ENCODE assay signal across 9 mouse cellular contexts in the genomic region with DNA sequence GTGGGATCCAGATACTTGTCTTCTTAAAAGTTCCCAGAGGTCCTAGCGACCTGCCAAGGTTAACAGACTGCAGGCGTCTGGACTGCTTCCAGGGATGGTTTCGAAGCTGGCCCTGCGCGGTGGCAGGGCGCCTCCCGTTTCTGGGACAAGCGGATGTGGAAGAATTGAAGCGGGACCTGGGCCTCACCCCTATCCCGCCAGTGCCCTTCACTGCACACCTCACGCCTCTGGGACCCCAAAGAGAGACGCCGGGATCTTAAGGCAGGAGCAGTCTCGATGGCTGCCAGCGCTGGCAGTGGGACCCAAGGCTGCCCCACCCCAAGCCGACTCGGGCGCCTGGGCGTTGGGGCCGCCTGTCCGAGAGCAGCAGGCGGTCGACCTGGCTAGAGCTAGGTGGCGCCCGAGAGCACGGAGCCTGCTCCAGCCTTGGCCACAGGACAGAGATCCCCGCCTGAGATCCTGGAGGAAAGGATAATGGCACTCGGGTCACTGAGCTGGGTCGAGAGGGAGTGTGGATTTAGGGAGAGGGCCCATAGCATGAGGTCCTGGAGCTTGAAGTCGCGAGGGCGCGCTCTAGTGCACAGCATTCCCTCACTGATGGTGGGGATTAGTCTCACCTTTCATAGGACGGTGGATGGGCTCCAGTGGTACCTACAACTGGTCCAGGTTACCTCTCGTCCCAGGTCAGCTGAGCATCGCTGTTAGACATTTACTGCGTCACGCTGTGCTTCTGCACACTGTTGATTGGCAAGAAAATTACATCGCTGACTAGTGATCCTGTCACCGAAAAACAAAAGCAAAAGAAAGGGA. TPM values are rescaled to one million over a fixed set of nuclear protein-coding genes. Genes with fewer than 3 reads are reported as not detected.
A peak's percentile ranks its signal among the peaks of the same experiment; 100 is the strongest.
DNase-seq lines count a peak whose midpoint lies in the region; ATAC-seq and TF ChIP-seq lines count a peak whose summit lies in the region.
"Had no signal": no experiment of that assay in that cellular context is flagged by ENCODE, and none has a peak within 500 bp of the region (broad histone marks: within the 10 kb centered on the region; RNA-seq: fewer than 3 reads in every experiment).

No protein-coding gene starts in this region.

- no peak overlapping the region; the same call in 1 of the 2 replicates for H3K27ac ChIP-seq in bone marrow, adult 2 months (ENCODE audit: control insufficient read depth, insufficient read depth, low read depth, low read length, poor library complexity)
- no peak overlapping the region for H3K27ac ChIP-seq in embryonic facial prominence, embryonic 14.5 days (replicated peaks; ENCODE audit: low read depth, low read length)
- H3K27ac ChIP-seq in heart, embryonic 10.5 days, result peak overlapping the region; percentile 87
- H3K27ac ChIP-seq in kidney, embryonic 14.5 days (ENCODE audit: low read depth, low read length), result no peak overlapping the region
- no peak overlapping the region for H3K27ac ChIP-seq in liver, embryonic 11.5 days (ENCODE audit: low read depth, low read length)

- H3K9ac ChIP-seq in embryonic facial prominence, embryonic 14.5 days (ENCODE audit: low read depth, low read length), result peak overlapping the region; percentile 69
- peak overlapping the region; percentile 63 for H3K9ac ChIP-seq in kidney, embryonic 14.5 days (ENCODE audit: low read depth, low read length)
- peak overlapping the region; percentile 44; the same call in 1 of the 2 replicates for H3K9ac ChIP-seq in liver, embryonic 11.5 days (ENCODE audit: low read depth, low read length)

- peak; percentile 89 for ATAC-seq in embryonic facial prominence, embryonic 14.5 days (ENCODE audit: low read depth)
- peak; percentile 91 for ATAC-seq in kidney, embryonic 14.5 days (ENCODE audit: low FRiP score, low TSS enrichment)
- ATAC-seq in liver, embryonic 11.5 days (replicated peaks; ENCODE audit: low FRiP score), result peak; percentile 85

- peak overlapping the region; percentile 8 for H3K4me3 ChIP-seq in bone marrow, adult 2 months (replicated peaks; ENCODE audit: control insufficient read depth, low read depth, low read length)
- peak overlapping the region; percentile 39 for H3K4me3 ChIP-seq in embryonic facial prominence, embryonic 14.5 days (ENCODE audit: low read depth, low read length)
- peak overlapping the region; percentile 63 for H3K4me3 ChIP-seq in heart, embryonic 10.5 days
- H3K4me3 ChIP-seq in kidney, embryonic 14.5 days (ENCODE audit: low read length), result peak overlapping the region; percentile 42
- H3K4me3 ChIP-seq in liver, embryonic 11.5 days (ENCODE audit: low read depth, low read length), result peak overlapping the region; percentile 44

- no peaks in the 10 kb centered on the region for H3K27me3 ChIP-seq in embryonic facial prominence, embryonic 14.5 days (replicated peaks; ENCODE audit: control insufficient read depth, insufficient read depth, low read length)
- no peaks in the 10 kb centered on the region for H3K27me3 ChIP-seq in heart, embryonic 10.5 days (ENCODE audit: insufficient read depth, poor library complexity, severe bottlenecking)
- no peaks in the 10 kb centered on the region for H3K27me3 ChIP-seq in kidney, embryonic 14.5 days (ENCODE audit: control insufficient read depth, insufficient read depth, low read length)
- no peaks in the 10 kb centered on the region for H3K27me3 ChIP-seq in liver, embryonic 11.5 days (replicated peaks; ENCODE audit: control insufficient read depth, insufficient read depth, low read length)
- no peaks in the 10 kb centered on the region for H3K27me3 ChIP-seq in splenic B cell, adult 2 months (ENCODE audit: control insufficient read depth, insufficient read depth, low read length, poor library complexity, severe bottlenecking)

- DNase-seq in 3134 (ENCODE audit: extremely low read depth, insufficient read length, low spot score), result peak; percentile 92
- peak; percentile 78 for DNase-seq in embryonic facial prominence, embryonic 14.5 days (ENCODE audit: low spot score)
- DNase-seq in heart, embryonic 10.5 days (ENCODE audit: low spot score), result peak; percentile 89
- peak; percentile 80 for DNase-seq in liver, embryonic 11.5 days (ENCODE audit: low spot score)
- peak; percentile 58 for DNase-seq in naive thymus-derived CD4-positive, alpha-beta T cell, adult 2 months (ENCODE audit: low read depth)
- peak; percentile 67 for DNase-seq in splenic B cell, adult 2 months (ENCODE audit: low read depth, low spot score)

- H3K9me3 ChIP-seq in embryonic facial prominence, embryonic 14.5 days (ENCODE audit: control insufficient read depth, low read length), result no peaks in the 10 kb centered on the region
- H3K9me3 ChIP-seq in heart, embryonic 10.5 days, result no peaks in the 10 kb centered on the region
- H3K9me3 ChIP-seq in kidney, embryonic 14.5 days (ENCODE audit: control insufficient read depth, low read length), result no peaks in the 10 kb centered on the region
- no peaks in the 10 kb centered on the region for H3K9me3 ChIP-seq in liver, embryonic 11.5 days (ENCODE audit: control insufficient read depth, low read length)
- H3K9me3 ChIP-seq: G1E had no signal

- TF ChIP-seq CTCF in bone marrow, adult 2 months (IDR thresholded peaks at IDR 0.05; ENCODE audit: control insufficient read depth, insufficient read depth, low read length), result peak; percentile 78

- peaks cover 3% of the 10 kb centered on the region; the same call in 1 of the 2 replicates for H3K4me1 ChIP-seq in bone marrow, adult 2 months (ENCODE audit: control insufficient read depth, insufficient read depth, low read length)
- H3K4me1 ChIP-seq in embryonic facial prominence, embryonic 14.5 days (ENCODE audit: control insufficient read depth, insufficient read depth, low read length), result peaks cover 23% of the 10 kb centered on the region
- H3K4me1 ChIP-seq in heart, embryonic 10.5 days, result peaks cover 31% of the 10 kb centered on the region
- H3K4me1 ChIP-seq in kidney, embryonic 14.5 days (ENCODE audit: control insufficient read depth, insufficient read depth, low read length), result peaks cover 10% of the 10 kb centered on the region; the same call in 1 of the 2 replicates
- H3K4me1 ChIP-seq in liver, embryonic 11.5 days (replicated peaks; ENCODE audit: control insufficient read depth, insufficient read depth, low read length), result 0 out of 2 replicates have a peak, but pooled peaks cover 3% of the 10 kb centered on the region

- H3K4me2 ChIP-seq in embryonic facial prominence, embryonic 14.5 days (ENCODE audit: low read depth, low read length), result peak overlapping the region; percentile 73
- H3K4me2 ChIP-seq in kidney, embryonic 14.5 days (replicated peaks; ENCODE audit: low read depth, low read length), result peak overlapping the region; percentile 80
- H3K4me2 ChIP-seq in liver, embryonic 11.5 days, result peak overlapping the region; percentile 72

- H3K36me3 ChIP-seq in embryonic facial prominence, embryonic 14.5 days (ENCODE audit: control insufficient read depth, insufficient read depth, low read length), result no peaks in the 10 kb centered on the region
- H3K36me3 ChIP-seq in heart, embryonic 10.5 days, result no peaks in the 10 kb centered on the region
- no peaks in the 10 kb centered on the region for H3K36me3 ChIP-seq in kidney, embryonic 14.5 days (ENCODE audit: control insufficient read depth, insufficient read depth, low read length)
- no peaks in the 10 kb centered on the region for H3K36me3 ChIP-seq in liver, embryonic 11.5 days (ENCODE audit: control insufficient read depth, insufficient read depth, low read length)
- no peaks in the 10 kb centered on the region for H3K36me3 ChIP-seq in splenic B cell, adult 2 months (ENCODE audit: control insufficient read depth, insufficient read depth, low read length, poor library complexity, severe bottlenecking)
- H3K36me3 ChIP-seq: G1E had no signal

- TF ChIP-seq POLR2A in bone marrow, adult 2 months (IDR thresholded peaks at IDR 0.05; ENCODE audit: borderline replicate concordance, control insufficient read depth, low read depth, low read length), result no peak

- WGBS in bone marrow, adult 2 months, result 12% methylated on average over 40 of the region's 40 CpGs
- 10% methylated on average over 33 of the region's 40 CpGs for WGBS in embryonic facial prominence, embryonic 14.5 days
- WGBS in heart, embryonic 10.5 days, result 8% methylated on average over 40 of the region's 40 CpGs
- 6% methylated on average over 40 of the region's 40 CpGs for WGBS in kidney, embryonic 14.5 days
- 8% methylated on average over 40 of the region's 40 CpGs for WGBS in liver, embryonic 11.5 days

RNA-seq across cellular contexts. Expression of a gene that starts 54.3 kb away (rescaled TPM):
- polyA plus RNA-seq in bone marrow, adult 2 months (2011; ENCODE audit: insufficient read depth, insufficient read length, low replicate concordance, missing spikeins), result 25.9 and 42.5 TPM in 2 replicates
- polyA plus RNA-seq in embryonic facial prominence, embryonic 14.5 days (2014; fragmentation: Nextera tagmentation; extraction: Ambion mirVana), result 41.6 and 43.0 TPM in 2 replicates
- 19.9 and 26.9 TPM in 2 replicates for polyA plus RNA-seq in heart, embryonic 10.5 days (2016; fragmentation: Nextera tagmentation; extraction: Ambion mirVana)
- polyA plus RNA-seq in kidney, embryonic 14.5 days (2014; fragmentation: Nextera tagmentation; extraction: Ambion mirVana), result 47.2 and 55.0 TPM in 2 replicates
- 16.5 and 20.0 TPM in 2 replicates for polyA plus RNA-seq in liver, embryonic 11.5 days (2014; fragmentation: Nextera tagmentation; extraction: Ambion mirVana)

Comparison
In these comparisons a context has a peak if more than half of its experiments do, and no peak if none do; other contexts are left out.
1. H3K4me3 ChIP-seq: peak in every context shown above with its lines; median percentile 63 in heart, embryonic 10.5 days; 44 in liver, embryonic 11.5 days; 42 in kidney, embryonic 14.5 days; 39 in embryonic facial prominence, embryonic 14.5 days; 8 in bone marrow, adult 2 months.